Mouse (Mus musculus) R1 (cell line): ENCODE results near the gene Vmn2r67.
A peak's percentile ranks its signal among the peaks of the same experiment; 100 is the strongest.

Experiments used
- DNase-seq: peaks from one replicate; pipeline ENCODE4 v3.0.0-alpha.2; 2018; ENCODE audit warnings: low read depth, low spot score

The Vmn2r67 gene

DNA sequence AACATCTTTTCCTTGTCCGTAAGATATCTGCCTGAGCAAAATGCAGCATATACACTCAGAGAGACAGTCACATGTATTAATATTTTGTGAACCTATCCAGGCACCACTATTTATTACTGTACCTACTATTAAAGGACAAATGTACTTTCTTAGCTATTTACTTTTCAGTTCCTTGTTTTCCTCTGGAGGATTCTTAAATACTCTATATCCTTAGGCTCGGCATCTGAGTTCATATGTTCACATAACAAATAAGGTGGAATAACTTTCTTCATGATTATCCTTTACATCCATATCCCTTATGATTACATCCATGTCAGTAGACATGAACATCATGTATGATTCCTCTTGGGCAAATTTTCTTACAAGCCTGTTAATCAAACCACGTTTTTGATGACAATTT lies at the start of gene Vmn2r67:
Gene Vmn2r67, minus strand, starts transcription at position 101 of the 400 bp plus-strand sequence.
- DNase-seq: no peak

DNA sequence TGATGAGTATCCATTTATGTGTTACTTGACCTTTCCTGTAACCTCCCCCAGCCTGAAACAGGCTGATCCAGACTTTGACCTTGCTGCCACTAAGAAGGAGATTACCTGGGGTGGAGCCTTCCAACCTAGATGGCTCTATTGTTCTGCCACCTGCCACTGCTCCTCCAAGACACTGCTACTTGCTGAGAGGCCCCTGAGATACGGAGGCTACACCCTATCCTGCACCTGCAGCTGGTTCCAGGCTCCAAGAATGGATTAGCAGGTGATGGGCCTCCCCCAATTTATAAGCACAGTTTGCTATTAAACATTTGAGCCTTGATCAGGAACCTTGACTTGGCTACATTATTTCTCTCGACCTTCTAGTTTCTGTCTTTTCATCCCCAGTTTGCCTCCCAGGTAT lies 51.3 kb downstream of the Vmn2r67 start:
- peak; percentile 91 for DNase-seq
